Mouse (Mus musculus) layer of hippocampus, postnatal 25 days (tissue): ENCODE measurements around the gene Tcp11l1. TPM values are rescaled to one million over a fixed set of nuclear protein-coding genes. Genes with fewer than 3 reads are reported as not detected.

ENCODE experiments used
- total RNA-seq, 2 experiments: library from RNA; stranded (reverse); gene quantifications; 2 replicates each; pipeline ENCODE4 v1.2.3; 2021

Gene Tcp11l1
- total RNA-seq, 2 experiments from 2014 or later = 35.5 to 46.3 TPM

Other genes starting within 250 kb of the Tcp11l1 start
- gene Hipk3, start 217.7 kb downstream of the Tcp11l1 start, total RNA-seq = 10 to 100 TPM; 58.8 to 60.0 TPM
- gene Cstf3, start 121.6 kb downstream of the Tcp11l1 start, total RNA-seq = 10 to 100 TPM; 40.2 to 47.5 TPM
- not detected for gene Pin1rt1, start 4.2 kb upstream of the Tcp11l1 start, total RNA-seq
- gene Depdc7, start 30.7 kb upstream of the Tcp11l1 start, total RNA-seq = 1 to 10 TPM; 1.5 to 1.9 TPM
- 10 to 100 TPM in 1 of 2 experiments, 1 to 10 TPM in 1; 8.7 to 11.0 TPM for gene Qser1, start 104.6 kb upstream of the Tcp11l1 start, total RNA-seq
- under 1 TPM; 0.45 to 0.54 TPM for gene Prrg4, start 137.7 kb upstream of the Tcp11l1 start, total RNA-seq
- gene Ccdc73, start 155.6 kb upstream of the Tcp11l1 start, total RNA-seq = 1 to 10 TPM in 1 of 2 experiments, under 1 TPM in 1; 0.70 to 1.3 TPM